Mouse (Mus musculus) spleen, postnatal 10 days (tissue): Measurements from ENCODE around the gene Gm9837.

Experiments used
- DNase-seq, 2 experiments: peaks; one replicate each; pipeline ENCODE4 v3.0.0; 2021 to 2022; ENCODE audit warnings: low spot score in 2 of 2

Gm9837 gene

GRCm38 (mm10) chr11:53425711-53426255 lies 44.5 kb downstream of the Gm9837 start:
- DNase-seq: no peak

GRCm38 (mm10) chr11:53425251-53425650 lies 45.0 kb downstream of the Gm9837 start:
- DNase-seq: no peak

GRCm38 (mm10) chr11:53424826-53425225 lies 45.5 kb downstream of the Gm9837 start:
- no peak for DNase-seq

- no peak for DNase-seq
These were observed 47.2 kb downstream of the Gm9837 start, which contains the start of gene Leap2 for GRCm38 (mm10) chr11:53423036-53423435. TSS of gene Leap2 (minus strand) at chr11:53423170.
